Mouse (Mus musculus): Measurements from ENCODE around the gene Slc35c2. TPM values are rescaled to one million over a fixed set of nuclear protein-coding genes. Genes with fewer than 3 reads are reported as not detected.

The Slc35c2 gene
- total and polyA plus RNA-seq, 2 experiments from 2014 or later = 68.7 to 98.9 TPM

- DNase-seq (ENCODE audit: low spot score) (no peak), ATAC-seq (ENCODE audit: low FRiP score) (no peak)
- no peak overlapping the region for H3K27ac ChIP-seq (ENCODE audit: low read depth, low read length)
- TF ChIP-seq CTCF (IDR thresholded peaks at IDR 0.05) = no peak
- no peak overlapping the region for H3K9ac ChIP-seq (replicated peaks; ENCODE audit: low read length, poor library complexity, severe bottlenecking)
- H3K27me3 ChIP-seq (ENCODE audit: insufficient read depth, low read length) = peaks cover 3% of the 10 kb centered on the region
- WGBS = 6% methylated on average over 12 of the region's 12 CpGs
- H3K4me3 ChIP-seq (ENCODE audit: low read depth, low read length) = no peak overlapping the region
- H3K36me3 ChIP-seq (ENCODE audit: insufficient read depth, low read length) = no peaks in the 10 kb centered on the region
- H3K9me3 ChIP-seq (ENCODE audit: low read length) = no peaks in the 10 kb centered on the region
- H3K4me1 ChIP-seq (ENCODE audit: insufficient read depth, low read length) = peaks cover 16% of the 10 kb centered on the region
- no peak overlapping the region for H3K4me2 ChIP-seq (ENCODE audit: low read depth, low read length, poor library complexity, severe bottlenecking)
These were observed 49.1 kb downstream of the Slc35c2 start for GRCm38 (mm10) chr2:165238416-165239145.

DNA sequence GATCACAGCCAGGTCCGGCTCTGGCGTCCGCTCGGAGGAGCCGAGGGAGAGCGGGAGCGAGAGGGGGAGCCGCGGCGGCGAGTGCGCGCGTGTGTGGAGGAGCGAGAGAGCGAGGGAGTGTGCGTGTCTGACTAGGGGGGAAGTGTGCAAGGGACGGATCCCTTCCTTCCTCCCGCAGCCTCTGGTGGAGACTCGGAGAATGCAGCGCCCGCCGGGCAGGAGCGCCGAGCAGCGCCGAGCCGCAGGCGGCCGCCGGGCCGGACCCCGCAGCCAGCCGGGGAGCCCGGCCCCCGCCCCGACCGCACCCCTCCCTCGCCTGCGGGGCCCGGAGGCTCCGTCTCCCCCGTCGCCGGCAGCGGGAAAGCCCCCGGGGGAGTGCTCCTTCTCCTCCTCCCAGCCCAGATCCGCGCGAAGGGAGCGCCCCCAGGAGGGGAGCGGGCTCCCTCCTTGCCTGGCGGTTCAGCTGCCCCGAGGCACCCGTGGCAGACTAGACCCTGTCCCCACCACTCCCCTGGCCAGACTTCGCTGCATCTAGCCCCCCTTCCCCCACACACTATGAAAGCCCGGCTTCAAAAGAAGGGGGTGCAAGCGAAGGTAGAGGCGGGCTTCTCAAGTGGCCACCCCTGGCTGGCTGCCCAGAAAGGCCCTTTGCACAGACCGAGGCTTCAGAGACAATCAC lies 52.9 kb downstream of the Slc35c2 start, which contains the start of gene Cdh22:
Gene Cdh22, minus strand, starts transcription at position 241 of the 679 bp plus-strand sequence.
- peak within 1 kb of the TSS; percentile 84 for H3K9ac ChIP-seq (replicated peaks; ENCODE audit: low read length, poor library complexity, severe bottlenecking)
- TF ChIP-seq CTCF (IDR thresholded peaks at IDR 0.05) = peak; percentile 55
- 1% methylated on average over 31 of the region's 60 CpGs for WGBS
- H3K9me3 ChIP-seq (ENCODE audit: low read length) = no peaks in the 10 kb centered on the region
- peak within 1 kb of the TSS; percentile 80 for H3K4me3 ChIP-seq (ENCODE audit: low read depth, low read length)
- peaks cover 4% of the 10 kb centered on the region for H3K4me1 ChIP-seq (ENCODE audit: insufficient read depth, low read length)
- H3K36me3 ChIP-seq (ENCODE audit: insufficient read depth, low read length) = no peaks in the 10 kb centered on the region
- peak; percentile 80 for DNase-seq (ENCODE audit: low spot score)
- peak; percentile 85 for ATAC-seq (ENCODE audit: low FRiP score)
- peaks cover 3% of the 10 kb centered on the region; the same call in 1 of the 2 replicates for H3K27me3 ChIP-seq (ENCODE audit: insufficient read depth, low read length)
- peak within 1 kb of the TSS; percentile 67 for H3K27ac ChIP-seq (ENCODE audit: low read depth, low read length)
- peak within 1 kb of the TSS; percentile 97 for H3K4me2 ChIP-seq (ENCODE audit: low read depth, low read length, poor library complexity, severe bottlenecking)

DNA sequence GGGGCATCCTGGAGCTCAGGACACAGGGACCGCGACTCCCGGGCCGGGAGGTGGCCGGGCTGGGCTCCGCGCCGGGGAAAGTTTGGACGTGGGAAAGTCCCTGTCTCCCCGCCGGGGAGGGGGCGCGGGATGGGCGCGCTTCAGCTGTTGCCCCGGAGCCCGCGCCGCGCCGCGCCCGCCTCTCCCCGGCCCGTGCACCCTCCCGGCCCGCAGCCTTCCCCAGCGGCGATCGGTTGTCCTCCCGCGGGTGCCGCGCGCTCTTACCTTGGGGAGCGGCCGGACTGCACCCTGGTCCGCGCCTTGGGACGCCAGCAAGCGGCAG lies 53.4 kb downstream of the Slc35c2 start:
- H3K4me1 ChIP-seq (ENCODE audit: insufficient read depth, low read length) = peaks cover 4% of the 10 kb centered on the region
- TF ChIP-seq CTCF (IDR thresholded peaks at IDR 0.05) = no peak
- DNase-seq (ENCODE audit: low spot score) (no peak), ATAC-seq (ENCODE audit: low FRiP score) (peak; percentile 15; the same call in 1 of the 2 replicates)
- WGBS = 0% methylated on average over 26 of the region's 41 CpGs
- H3K4me2 ChIP-seq (ENCODE audit: low read depth, low read length, poor library complexity, severe bottlenecking) = peak overlapping the region; percentile 97
- H3K4me3 ChIP-seq (ENCODE audit: low read depth, low read length) = peak overlapping the region; percentile 80
- H3K36me3 ChIP-seq (ENCODE audit: insufficient read depth, low read length) = no peaks in the 10 kb centered on the region
- H3K9ac ChIP-seq (replicated peaks; ENCODE audit: low read length, poor library complexity, severe bottlenecking) = peak overlapping the region; percentile 84
- 0 out of 2 replicates have a peak, but pooled peaks cover 3% of the 10 kb centered on the region for H3K27me3 ChIP-seq (ENCODE audit: insufficient read depth, low read length)
- H3K9me3 ChIP-seq (ENCODE audit: low read length) = no peaks in the 10 kb centered on the region
- H3K27ac ChIP-seq (ENCODE audit: low read depth, low read length) = peak overlapping the region; percentile 67

DNA sequence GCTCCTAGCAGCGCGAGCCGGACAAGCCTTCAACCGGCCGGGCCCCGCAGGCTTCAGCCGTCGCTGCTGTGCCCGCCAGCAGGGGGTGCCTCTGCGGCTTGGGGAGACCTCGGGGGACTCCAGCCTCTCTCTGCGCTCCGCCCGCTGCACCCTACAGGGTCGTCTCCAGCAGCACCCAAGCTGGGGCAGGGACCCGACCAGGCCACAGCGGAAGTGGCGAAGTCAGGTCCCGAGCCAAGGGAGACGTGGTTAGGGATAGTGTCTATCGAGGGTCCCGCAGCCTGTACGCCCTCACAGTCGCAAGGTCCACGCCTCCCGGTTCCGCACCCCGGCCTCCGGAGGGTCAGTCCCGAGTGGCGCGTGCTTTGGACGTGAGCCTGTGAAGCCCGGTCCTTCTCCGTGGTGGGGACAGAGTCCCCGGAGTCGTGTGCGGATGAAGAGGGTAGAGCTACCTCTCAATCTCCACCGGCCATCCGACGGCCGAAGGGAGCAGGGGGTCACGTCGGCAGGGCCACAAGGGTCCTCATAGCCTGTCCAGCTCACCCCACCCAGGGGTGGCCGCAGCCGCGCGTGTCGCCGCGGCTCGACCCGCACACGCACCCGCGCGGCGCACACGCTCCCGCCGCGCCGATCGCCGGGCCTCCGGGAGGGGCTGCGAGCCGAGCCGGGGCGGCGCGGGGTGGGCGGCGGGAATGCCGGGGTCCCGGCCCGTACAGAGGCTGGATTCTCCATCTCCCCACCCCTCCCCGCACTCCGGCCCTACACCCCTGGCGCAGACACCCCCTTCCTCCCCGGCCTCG lies 54.0 kb downstream of the Slc35c2 start:
- H3K4me2 ChIP-seq (ENCODE audit: low read depth, low read length, poor library complexity, severe bottlenecking) = peak overlapping the region; percentile 97
- peak overlapping the region; percentile 67; the same call in 1 of the 2 replicates for H3K27ac ChIP-seq (ENCODE audit: low read depth, low read length)
- ATAC-seq (ENCODE audit: low FRiP score) (peak; percentile 25), DNase-seq (ENCODE audit: low spot score) (peak; percentile 43)
- no peaks in the 10 kb centered on the region for H3K36me3 ChIP-seq (ENCODE audit: insufficient read depth, low read length)
- no peaks in the 10 kb centered on the region for H3K9me3 ChIP-seq (ENCODE audit: low read length)
- H3K9ac ChIP-seq (replicated peaks; ENCODE audit: low read length, poor library complexity, severe bottlenecking) = peak overlapping the region; percentile 84
- under 1% methylated on average over 61 of the region's 82 CpGs for WGBS
- TF ChIP-seq CTCF (IDR thresholded peaks at IDR 0.05) = peak; percentile 65
- H3K4me3 ChIP-seq (ENCODE audit: low read depth, low read length) = peak overlapping the region; percentile 80
- H3K4me1 ChIP-seq (ENCODE audit: insufficient read depth, low read length) = no peaks in the 10 kb centered on the region; the same call in 1 of the 2 replicates
- no peaks in the 10 kb centered on the region for H3K27me3 ChIP-seq (ENCODE audit: insufficient read depth, low read length)

DNA sequence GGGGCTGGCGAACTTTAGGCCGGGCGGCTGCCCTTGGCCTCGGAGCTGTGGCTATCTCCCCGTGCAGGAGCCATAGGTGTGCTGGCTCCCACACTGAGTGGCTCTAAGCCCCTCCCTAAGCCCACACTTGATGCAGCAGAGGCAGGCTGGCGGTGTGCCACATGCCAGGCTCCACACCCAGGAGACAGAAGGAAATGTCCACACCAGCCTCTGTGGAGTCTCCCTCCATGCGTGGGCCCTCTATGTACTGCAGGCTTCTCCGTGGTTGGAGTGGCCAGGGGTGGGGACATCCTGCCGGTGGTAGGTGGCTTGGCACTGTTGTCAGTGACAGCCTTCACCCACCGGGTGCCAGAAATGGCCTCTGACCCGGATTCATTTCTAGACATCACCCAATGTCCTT lies 58.6 kb downstream of the Slc35c2 start:
- no peaks in the 10 kb centered on the region for H3K9me3 ChIP-seq (ENCODE audit: low read length)
- no peak for TF ChIP-seq CTCF (IDR thresholded peaks at IDR 0.05)
- ATAC-seq (ENCODE audit: low FRiP score) = no peak
- WGBS = 77% methylated on average over 11 of the region's 11 CpGs
- H3K4me2 ChIP-seq (ENCODE audit: low read depth, low read length, poor library complexity, severe bottlenecking) = no peak overlapping the region
- no peak overlapping the region for H3K27ac ChIP-seq (ENCODE audit: low read depth, low read length)
- H3K9ac ChIP-seq (replicated peaks; ENCODE audit: low read length, poor library complexity, severe bottlenecking) = no peak overlapping the region
- no peaks in the 10 kb centered on the region for H3K36me3 ChIP-seq (ENCODE audit: insufficient read depth, low read length)
- no peak overlapping the region for H3K4me3 ChIP-seq (ENCODE audit: low read depth, low read length)
- H3K27me3 ChIP-seq (ENCODE audit: insufficient read depth, low read length) = no peaks in the 10 kb centered on the region
- DNase-seq (ENCODE audit: low spot score) = no peak
- H3K4me1 ChIP-seq (ENCODE audit: insufficient read depth, low read length) = no peaks in the 10 kb centered on the region; the same call in 1 of the 2 replicates

Other genes with a start within 250 kb of the Slc35c2 start
- 5.2 and 5.9 TPM in 2 replicates for gene Cd40, start 232.2 kb downstream of the Slc35c2 start, total RNA-seq (2014; rRNA removed)
- 4.4 and 6.4 TPM in 2 replicates for gene Cd40, start 232.2 kb downstream of the Slc35c2 start, polyA plus RNA-seq (2015; fragmentation: Nextera tagmentation; extraction: Ambion mirVana)
- not detected in 2 replicates for gene 1700025C18Rik, start 197.1 kb downstream of the Slc35c2 start, total RNA-seq (2014; rRNA removed)
- gene 1700025C18Rik, start 197.1 kb downstream of the Slc35c2 start, polyA plus RNA-seq (2015; fragmentation: Nextera tagmentation; extraction: Ambion mirVana) = not detected in 2 replicates
- gene Cdh22, start 53.0 kb downstream of the Slc35c2 start, total RNA-seq (2014; rRNA removed) = 41.3 and 47.9 TPM in 2 replicates
- gene Cdh22, start 53.0 kb downstream of the Slc35c2 start, polyA plus RNA-seq (2015; fragmentation: Nextera tagmentation; extraction: Ambion mirVana) = 21.9 and 23.2 TPM in 2 replicates
- gene Elmo2, start 38.6 kb upstream of the Slc35c2 start, total RNA-seq (2014; rRNA removed) = 98.6 and 99.4 TPM in 2 replicates
- gene Elmo2, start 38.6 kb upstream of the Slc35c2 start, polyA plus RNA-seq (2015; fragmentation: Nextera tagmentation; extraction: Ambion mirVana) = 77.2 and 80.2 TPM in 2 replicates
- 4.8 and 10.2 TPM in 2 replicates for gene Zfp663, start 80.9 kb upstream of the Slc35c2 start, total RNA-seq (2014; rRNA removed)
- gene Zfp663, start 80.9 kb upstream of the Slc35c2 start, polyA plus RNA-seq (2015; fragmentation: Nextera tagmentation; extraction: Ambion mirVana) = 3.8 and 4.3 TPM in 2 replicates
- gene Zfp334, start 100.4 kb upstream of the Slc35c2 start, total RNA-seq (2014; rRNA removed) = 15.1 and 18.2 TPM in 2 replicates
- gene Zfp334, start 100.4 kb upstream of the Slc35c2 start, polyA plus RNA-seq (2015; fragmentation: Nextera tagmentation; extraction: Ambion mirVana) = 4.2 TPM in 2 replicates
- not detected in 2 replicates for gene Ocstamp, start 112.5 kb upstream of the Slc35c2 start, total RNA-seq (2014; rRNA removed)
- 0.04 and 0.06 TPM in 2 replicates for gene Ocstamp, start 112.5 kb upstream of the Slc35c2 start, polyA plus RNA-seq (2015; fragmentation: Nextera tagmentation; extraction: Ambion mirVana)
- 25.5 and 32.1 TPM in 2 replicates for gene Slc13a3, start 185.4 kb upstream of the Slc35c2 start, total RNA-seq (2014; rRNA removed)
- 17.4 and 20.3 TPM in 2 replicates for gene Slc13a3, start 185.4 kb upstream of the Slc35c2 start, polyA plus RNA-seq (2015; fragmentation: Nextera tagmentation; extraction: Ambion mirVana)
- 37.1 and 54.9 TPM in 2 replicates for gene Trp53rka, start 205.5 kb upstream of the Slc35c2 start, total RNA-seq (2014; rRNA removed)
- 37.0 and 40.3 TPM in 2 replicates for gene Trp53rka, start 205.5 kb upstream of the Slc35c2 start, polyA plus RNA-seq (2015; fragmentation: Nextera tagmentation; extraction: Ambion mirVana)
- gene Slc2a10, start 215.9 kb upstream of the Slc35c2 start, total RNA-seq (2014; rRNA removed) = 1.8 and 1.9 TPM in 2 replicates
- 2.5 and 2.6 TPM in 2 replicates for gene Slc2a10, start 215.9 kb upstream of the Slc35c2 start, polyA plus RNA-seq (2015; fragmentation: Nextera tagmentation; extraction: Ambion mirVana)